Mouse (Mus musculus): ENCODE measurements at regions not wholly inside any gene's neighbourhood (a gene's known extent, or its start where the extent isn't known, plus 50 kb on each side); places are given as distances from the start of the nearest gene placed in this dataset.
A peak's percentile ranks its signal among the peaks of the same experiment; 100 is the strongest.

- no peak for DNase-seq (ENCODE audit: low read depth, low spot score)
These were observed 62.5 kb upstream of the Lrch2 start for GRCm38 (mm10) chrX:147616374-147616773.

- DNase-seq (ENCODE audit: low read depth, low spot score) = peak; percentile 14
These were observed 54.8 kb upstream of the Lrch2 start for GRCm38 (mm10) chrX:147608660-147609059.
